Mouse (Mus musculus) hindbrain, embryonic 16.5 days (tissue): ENCODE measurements around the gene Usp32. TPM values are rescaled to one million over a fixed set of nuclear protein-coding genes. Genes with fewer than 3 reads are reported as not detected.

Experiments used
- ATAC-seq: fragments of 200-750 bp; cut with Nextera tagmentation; 2 replicates; pipeline ENCODE4 v1.8.0; 2017; ENCODE audit warnings: moderate TSS enrichment, moderate library complexity
- H3K27ac ChIP-seq: fragments of 300-500 bp; sonication (generic); 2 replicates; pipeline ENCODE4 v1.5.1; 2014; ENCODE audit warnings: low read depth, mild to moderate bottlenecking, control low read depth, low read length, moderate library complexity
- H3K27me3 ChIP-seq: fragments of 300-500 bp; sonication (generic); replicated peaks from 2 replicates; pipeline ENCODE4 v1.6.1; 2014; ENCODE audit warnings: low read length; ENCODE audit not compliant: control insufficient read depth, insufficient read depth
- H3K36me3 ChIP-seq: fragments of 300-500 bp; sonication (generic); 2 replicates; pipeline ENCODE4 v1.6.1; 2014; ENCODE audit warnings: mild to moderate bottlenecking, low read length, moderate library complexity, mixed read lengths; ENCODE audit not compliant: control insufficient read depth, insufficient read depth
- H3K4me1 ChIP-seq: fragments of 300-500 bp; sonication (generic); 2 replicates; pipeline ENCODE4 v1.6.1; 2014; ENCODE audit warnings: low read depth, low read length; ENCODE audit not compliant: control insufficient read depth, insufficient read depth
- H3K4me2 ChIP-seq: fragments of 300-500 bp; sonication (generic); 2 replicates; pipeline ENCODE4 v1.6.1; 2014; ENCODE audit warnings: mild to moderate bottlenecking, low read length, control low read depth, moderate library complexity
- H3K4me3 ChIP-seq: fragments of 300-500 bp; sonication (generic); 2 replicates; pipeline ENCODE4 v1.5.1; 2014; ENCODE audit warnings: mild to moderate bottlenecking, low read length, control low read depth, moderate library complexity
- H3K9ac ChIP-seq: fragments of 300-500 bp; sonication (generic); 2 replicates; pipeline ENCODE4 v1.6.1; 2014; ENCODE audit warnings: low read depth, mild to moderate bottlenecking, control low read depth, low read length, moderate library complexity
- H3K9me3 ChIP-seq: fragments of 300-500 bp; sonication (generic); 2 replicates; pipeline ENCODE4 v1.6.1; 2014; ENCODE audit warnings: mild to moderate bottlenecking, low read length, moderate library complexity; ENCODE audit not compliant: control insufficient read depth
- WGBS: fragments of 180-500 bp; shearing (Covaris S2); extraction: QIAGEN DNeasy Blood & Tissue Kit; methylation state at CpG from one replicate; pipeline ENCODE4 v1.1.7; 2014; 5-methylcytosine and 5-hydroxymethylcytosine counted together
- polyA plus RNA-seq: library from polyadenylated mRNA; unstranded; fragments of >200 nt; fragmentation: Nextera tagmentation; extraction: Ambion mirVana; gene quantifications from 2 replicates; pipeline ENCODE4 v1.2.1, GENCODE M21; 2015

Gene Usp32
- polyA plus RNA-seq, 1 experiment from 2014 or later: 9.7 TPM

DNA sequence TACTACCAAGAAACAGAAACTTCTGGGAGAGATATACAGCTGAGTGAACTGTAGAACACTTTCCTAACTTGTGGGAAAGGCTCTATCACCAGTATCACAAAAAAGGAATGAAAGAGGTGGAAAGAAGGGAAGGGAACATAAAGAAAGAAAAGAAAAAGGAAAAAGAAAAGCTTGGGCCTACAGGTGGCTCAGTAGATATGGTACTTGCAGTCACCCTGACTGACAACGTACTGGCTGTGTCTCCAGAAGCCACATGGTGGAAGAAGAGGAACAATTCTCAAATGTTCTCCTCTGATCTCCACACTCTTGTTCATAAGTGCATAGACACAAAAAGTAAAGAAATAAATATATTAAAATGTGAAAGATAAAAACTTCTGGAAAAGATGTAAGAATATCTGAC is 11.1 kb downstream of the Usp32 start:
- Histone ChIP-seq H3K4me3 (no peak overlapping the region), H3K9me3 (no peaks in the 10 kb centered on the region), H3K36me3 (no peaks in the 10 kb centered on the region), H3K27ac (no peak overlapping the region), H3K4me1 (no peaks in the 10 kb centered on the region), H3K27me3 (no peaks in the 10 kb centered on the region), H3K4me2 (no peak overlapping the region), H3K9ac (no peak overlapping the region)
- ATAC-seq: no peak
- WGBS: 100% methylated on average over 1 of the region's 1 CpGs

DNA sequence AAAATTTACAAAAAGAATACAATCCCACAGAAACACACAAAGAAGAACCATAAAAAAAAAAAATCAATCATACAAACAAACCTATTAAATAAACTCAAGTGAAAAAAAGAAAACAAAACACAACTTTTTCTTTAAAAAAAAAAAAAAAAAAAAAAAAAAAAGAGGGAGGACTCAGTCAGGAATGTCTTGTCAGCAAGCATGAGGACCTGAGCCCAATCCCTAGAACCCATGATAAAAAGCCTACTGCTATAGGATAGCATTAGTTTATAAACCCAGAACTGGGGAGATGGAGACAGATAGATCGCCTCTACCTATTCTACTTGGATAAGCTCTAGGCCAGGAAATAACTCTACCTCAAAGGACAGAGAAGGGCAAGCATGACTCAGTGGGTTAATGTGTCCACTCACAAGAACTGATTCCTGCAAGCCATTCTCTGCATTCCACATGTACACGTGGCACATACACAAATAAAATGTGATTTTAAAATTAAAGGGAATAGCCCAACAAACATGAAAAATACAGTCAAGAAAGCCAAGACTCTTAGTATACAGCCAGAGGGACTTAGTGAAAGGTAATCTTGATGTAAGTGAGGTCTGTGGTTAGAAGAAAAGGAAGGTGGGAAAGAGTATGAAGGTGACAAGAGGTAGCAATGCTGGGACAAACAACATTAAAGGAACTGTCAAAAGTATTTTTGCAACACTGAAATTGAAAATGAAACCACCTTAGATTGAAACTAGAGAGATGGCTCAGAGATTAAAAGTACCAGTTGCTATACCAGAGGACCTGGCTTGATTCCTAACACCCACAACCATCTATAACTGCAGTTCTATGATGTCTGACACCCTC is 13.5 kb downstream of the Usp32 start:
- no peak for ATAC-seq
- no peak overlapping the region for H3K4me3 ChIP-seq
- no peak overlapping the region for H3K9ac ChIP-seq
- no peak overlapping the region for H3K27ac ChIP-seq
- H3K4me1 ChIP-seq: no peaks in the 10 kb centered on the region
- no peaks in the 10 kb centered on the region for H3K9me3 ChIP-seq
- H3K36me3 ChIP-seq: no peaks in the 10 kb centered on the region
- H3K27me3 ChIP-seq: no peaks in the 10 kb centered on the region
- 90% methylated on average over 2 of the region's 2 CpGs for WGBS
- H3K4me2 ChIP-seq: no peak overlapping the region

- Histone ChIP-seq H3K4me2 (no peak overlapping the region), H3K36me3 (no peaks in the 10 kb centered on the region), H3K27ac (no peak overlapping the region), H3K9ac (no peak overlapping the region), H3K27me3 (no peaks in the 10 kb centered on the region), H3K4me3 (no peak overlapping the region), H3K9me3 (no peaks in the 10 kb centered on the region), H3K4me1 (no peaks in the 10 kb centered on the region)
- WGBS: 88% methylated on average over 3 of the region's 3 CpGs
- ATAC-seq: no peak
These were observed 16.5 kb downstream of the Usp32 start for GRCm38 (mm10) chr11:85123267-85123992.

DNA sequence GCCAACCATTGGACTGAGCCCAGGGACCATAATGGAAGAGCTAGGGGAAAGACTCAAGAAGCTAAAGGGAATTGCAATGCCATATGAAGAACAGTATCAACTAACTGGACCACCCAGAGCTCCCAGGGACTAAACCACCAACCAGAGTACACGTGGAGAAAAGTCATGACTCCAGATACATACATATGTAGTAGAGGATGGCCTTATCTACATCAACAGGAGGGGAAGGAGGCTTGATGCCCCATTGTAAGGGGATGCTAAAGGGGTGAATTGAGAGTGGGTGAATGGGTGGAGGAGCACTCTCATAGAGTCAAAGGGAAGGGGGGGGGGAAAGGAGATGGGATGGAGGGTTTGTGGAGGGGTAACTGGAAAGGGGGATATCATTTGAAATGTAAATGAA is 17.9 kb downstream of the Usp32 start:
- Histone ChIP-seq H3K27ac (no peak overlapping the region), H3K27me3 (no peaks in the 10 kb centered on the region), H3K9me3 (no peaks in the 10 kb centered on the region), H3K9ac (no peak overlapping the region), H3K36me3 (no peaks in the 10 kb centered on the region), H3K4me1 (no peaks in the 10 kb centered on the region), H3K4me3 (no peak overlapping the region), H3K4me2 (no peak overlapping the region)
- WGBS: 74% methylated on average over 1 of the region's 1 CpGs
- no peak for ATAC-seq

GRCm38 (mm10) chr11:85117160-85117559 is 22.8 kb downstream of the Usp32 start:
- ATAC-seq: no peak
- no peak overlapping the region for H3K9ac ChIP-seq
- H3K27me3 ChIP-seq: no peaks in the 10 kb centered on the region
- H3K4me1 ChIP-seq: no peaks in the 10 kb centered on the region
- no peak overlapping the region for H3K4me3 ChIP-seq
- H3K4me2 ChIP-seq: no peak overlapping the region
- no peaks in the 10 kb centered on the region for H3K9me3 ChIP-seq
- no peak overlapping the region for H3K27ac ChIP-seq
- no peaks in the 10 kb centered on the region for H3K36me3 ChIP-seq

GRCm38 (mm10) chr11:85116084-85116844 is 23.7 kb downstream of the Usp32 start:
- ATAC-seq: no peak
- Histone ChIP-seq H3K4me2 (no peak overlapping the region), H3K4me1 (no peaks in the 10 kb centered on the region), H3K9ac (no peak overlapping the region), H3K27me3 (no peaks in the 10 kb centered on the region), H3K9me3 (no peaks in the 10 kb centered on the region), H3K36me3 (no peaks in the 10 kb centered on the region), H3K27ac (no peak overlapping the region), H3K4me3 (no peak overlapping the region)
- WGBS: 91% methylated on average over 3 of the region's 3 CpGs

DNA sequence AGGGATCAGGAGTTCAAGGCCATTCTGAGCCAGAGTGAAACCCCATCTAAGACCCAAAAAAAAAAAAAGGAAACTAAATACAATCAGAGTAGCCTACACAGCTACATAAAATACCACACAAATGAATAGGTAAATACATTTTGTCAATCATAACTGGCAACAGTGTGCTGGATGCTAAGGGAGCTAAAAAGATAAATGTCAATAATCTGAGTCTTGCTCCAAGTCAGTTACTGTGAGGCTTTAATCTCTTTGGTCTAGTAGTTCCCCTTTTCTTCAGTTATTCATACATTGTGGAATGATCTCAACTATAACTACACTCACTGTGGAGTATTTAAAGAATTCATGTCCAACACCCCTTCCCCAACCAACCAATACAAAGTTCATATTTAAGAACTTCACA is 30.0 kb downstream of the Usp32 start:
- Histone ChIP-seq H3K9me3 (no peaks in the 10 kb centered on the region), H3K4me2 (no peak overlapping the region), H3K36me3 (peaks cover 2% of the 10 kb centered on the region; the same call in 1 of the 2 replicates), H3K4me1 (no peaks in the 10 kb centered on the region), H3K27ac (no peak overlapping the region), H3K27me3 (no peaks in the 10 kb centered on the region), H3K9ac (no peak overlapping the region), H3K4me3 (no peak overlapping the region)
- ATAC-seq: no peak

DNA sequence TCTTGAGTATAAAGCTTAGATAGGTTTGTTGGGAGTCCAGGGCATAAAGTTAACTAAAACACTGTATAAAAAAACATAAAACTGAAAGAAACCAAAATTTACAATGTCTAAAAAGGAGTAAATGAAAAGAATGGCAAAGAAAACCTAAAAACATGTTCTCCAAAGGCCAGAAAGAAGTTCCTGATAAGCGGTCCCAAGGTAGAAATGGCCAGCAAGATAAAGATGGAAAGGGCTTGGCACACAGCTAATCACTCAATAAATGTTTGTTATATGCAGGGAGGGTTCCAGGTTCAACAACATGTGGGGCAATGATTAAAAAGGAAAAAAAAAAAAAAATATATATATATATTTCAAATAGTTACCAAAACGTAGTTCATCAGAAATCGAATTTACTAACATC is 32.7 kb downstream of the Usp32 start:
- no peaks in the 10 kb centered on the region for H3K4me1 ChIP-seq
- H3K9me3 ChIP-seq: no peaks in the 10 kb centered on the region
- H3K4me3 ChIP-seq: no peak overlapping the region
- peaks cover 2% of the 10 kb centered on the region; the same call in 1 of the 2 replicates for H3K36me3 ChIP-seq
- WGBS: 97% methylated on average over 3 of the region's 3 CpGs
- no peak overlapping the region for H3K4me2 ChIP-seq
- H3K27ac ChIP-seq: no peak overlapping the region
- no peak overlapping the region for H3K9ac ChIP-seq
- no peaks in the 10 kb centered on the region for H3K27me3 ChIP-seq
- ATAC-seq: no peak

DNA sequence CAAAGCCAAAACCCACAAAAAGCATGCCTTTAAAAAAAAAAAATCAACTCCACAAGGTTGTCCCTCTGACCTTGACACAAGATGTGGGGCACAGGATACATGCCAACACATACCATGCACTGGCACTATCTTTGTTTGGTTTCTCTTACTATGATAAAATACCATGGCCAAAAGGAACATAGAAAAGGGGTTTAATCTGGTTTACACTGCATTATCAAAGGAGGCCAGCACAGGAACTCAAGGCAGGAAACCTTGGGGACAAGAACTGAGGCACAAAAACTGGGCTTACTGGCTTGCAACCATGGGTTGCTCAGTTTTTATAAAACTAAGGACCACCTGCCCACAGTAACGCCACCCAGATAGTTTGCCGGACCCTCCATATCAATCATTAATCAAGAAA is 34.1 kb downstream of the Usp32 start:
- H3K4me3 ChIP-seq: no peak overlapping the region
- 93% methylated on average over 2 of the region's 2 CpGs for WGBS
- no peak overlapping the region for H3K4me2 ChIP-seq
- no peaks in the 10 kb centered on the region for H3K36me3 ChIP-seq
- H3K4me1 ChIP-seq: no peaks in the 10 kb centered on the region
- no peaks in the 10 kb centered on the region for H3K9me3 ChIP-seq
- H3K27me3 ChIP-seq: no peaks in the 10 kb centered on the region
- H3K9ac ChIP-seq: no peak overlapping the region
- ATAC-seq: no peak
- no peak overlapping the region for H3K27ac ChIP-seq
